Mouse (Mus musculus) gastrocnemius, postnatal 14 days (tissue): ENCODE data around the gene H2-K1. TPM values are rescaled to one million over a fixed set of nuclear protein-coding genes. Genes with fewer than 3 reads are reported as not detected.
"Not testable (repeated sequence)": the region's sequence is repeated elsewhere in the genome, so short reads cannot be mapped to it uniquely, and the experiment has no call there.

Experiments used
- DNase-seq: peaks from one replicate; pipeline ENCODE4 v3.0.0; 2021; ENCODE audit warnings: mixed read lengths
- intact Hi-C: fragments of 180-260 bp; cut with DNase I; formaldehyde crosslinking; loops from one replicate; pipeline ENCODE4 v1.15.1; 2025; ENCODE audit warnings: low total_unique reads
- total RNA-seq, 2 experiments: library from RNA; stranded (reverse); gene quantifications; 2 replicates each; pipeline ENCODE4 v1.2.3; 2021

The H2-K1 gene
- total RNA-seq, 2 experiments from 2014 or later = 26.5 to 40.1 TPM

GRCm38 (mm10) chr17:34028501-34029149 is 28.5 kb upstream of the H2-K1 start:
- intact Hi-C loops = no loop called here
- DNase-seq = no peak

- DNase-seq = peak; percentile 94
- intact Hi-C loops = no loop called here
These were observed 27.6 kb upstream of the H2-K1 start, which contains the start of gene H2-Ke6 for GRCm38 (mm10) chr17:34027656-34028223. TSS of gene H2-Ke6 (minus strand) at chr17:34028060.

GRCm38 (mm10) chr17:34026917-34027655 is 26.9 kb upstream of the H2-K1 start:
- intact Hi-C loops = no loop called here
- DNase-seq = no peak

- DNase-seq = no peak
- intact Hi-C loops = no loop called here
These were observed 26.1 kb upstream of the H2-K1 start for GRCm38 (mm10) chr17:34026221-34026620.

GRCm38 (mm10) chr17:34025756-34026151 is 25.6 kb upstream of the H2-K1 start:
- intact Hi-C loops = no loop called here
- no peak for DNase-seq

GRCm38 (mm10) chr17:34024861-34025755 is 25.0 kb upstream of the H2-K1 start:
- intact Hi-C loops = no loop called here
- DNase-seq = no peak

GRCm38 (mm10) chr17:34024317-34024821 is 24.2 kb upstream of the H2-K1 start, which contains the start of gene Ring1:
TSS of gene Ring1 (minus strand) at chr17:34024680.
- intact Hi-C loops = no loop called here
- DNase-seq = peak; percentile 88

- intact Hi-C loops = no loop called here
- no peak for DNase-seq
These were observed 23.5 kb upstream of the H2-K1 start for GRCm38 (mm10) chr17:34023678-34024077.

- no peak for DNase-seq
- intact Hi-C loops = no loop called here
These were observed 22.8 kb upstream of the H2-K1 start for GRCm38 (mm10) chr17:34022987-34023386.

- DNase-seq = no peak
- intact Hi-C loops = no loop called here
These were observed 22.3 kb upstream of the H2-K1 start for GRCm38 (mm10) chr17:34022414-34022783.

- no peak for DNase-seq
- intact Hi-C loops = no loop called here
These were observed 21.6 kb upstream of the H2-K1 start for GRCm38 (mm10) chr17:34021539-34022413.

GRCm38 (mm10) chr17:34013436-34013835 is 13.3 kb upstream of the H2-K1 start:
- DNase-seq = no peak
- intact Hi-C loops = no loop called here

GRCm38 (mm10) chr17:34010156-34010555 is 10.0 kb upstream of the H2-K1 start:
- no peak for DNase-seq
- intact Hi-C loops = no loop called here

- intact Hi-C loops = no loop called here
- no peak for DNase-seq
These were observed 6.4 kb upstream of the H2-K1 start for GRCm38 (mm10) chr17:34006570-34006969.

- intact Hi-C loops = no loop called here
- DNase-seq = no peak
These were observed 3.3 kb upstream of the H2-K1 start for GRCm38 (mm10) chr17:34003426-34003825.

- intact Hi-C loops, DNase-seq: not testable (repeated sequence)
These were observed 649 bp upstream of the H2-K1 start for GRCm38 (mm10) chr17:34000796-34001195.

- intact Hi-C loops = no loop called here
- DNase-seq = peak; percentile 19
These were observed 602 bp downstream of the H2-K1 start for GRCm38 (mm10) chr17:33999341-34000149.

- intact Hi-C loops = not testable (repeated sequence)
These were observed 1.4 kb downstream of the H2-K1 start for GRCm38 (mm10) chr17:33998697-33999096.

More at GRCm38 (mm10) chr17:33998697-33999096, 1.4 kb downstream of the H2-K1 start:
- not testable (repeated sequence) for DNase-seq
